Mouse (Mus musculus): ENCODE data around the gene Hoxb3.

- TF ChIP-seq POLR2A (IDR thresholded peaks at IDR 0.05; ENCODE audit: extremely low read depth, insufficient read depth, low read length) (no peak), CTCF (IDR thresholded peaks at IDR 0.05; ENCODE audit: extremely low read depth, insufficient read depth, low read length) (no peak)
Observed at GRCm38 (mm10) chr11:96290705-96291355, 32.3 kb upstream of the Hoxb3 start.
